Mouse (Mus musculus): Measurements from ENCODE around the gene Lancl1.

GRCm38 (mm10) chr1:67026927-67027511 is 11.7 kb downstream of the Lancl1 start:
- no peak for TF ChIP-seq USF1 (IDR thresholded peaks at IDR 0.05; ENCODE audit: low read depth)
- TF ChIP-seq POLR2A (IDR thresholded peaks at IDR 0.05; ENCODE audit: insufficient read length, low read depth), result no peak
- TF ChIP-seq MAX (IDR thresholded peaks at IDR 0.05; ENCODE audit: low read depth), result no peak
- TF ChIP-seq SRF (IDR thresholded peaks at IDR 0.05; ENCODE audit: control insufficient read depth, insufficient read length, low read depth), result no peak
- no peak for TF ChIP-seq TCF12 (IDR thresholded peaks at IDR 0.05; ENCODE audit: insufficient read depth, poor library complexity, severe bottlenecking)
